Comparison of ENCODE assay signal across 21 mouse cellular contexts in genomic region chr17:47956486-47956885, GRCm38 (mm10).
"Had no signal": no experiment of that assay in that cellular context is flagged by ENCODE, and none has a peak within 500 bp of the region (broad histone marks: within the 10 kb centered on the region; RNA-seq: fewer than 3 reads in every experiment).

No protein-coding gene starts in this region.

- DNase-seq: kidney, adult 8-10 months; kidney, postnatal 10 days; kidney, postnatal 36 days; layer of hippocampus, postnatal 36 days; liver, embryonic 13.5 days; lung, adult 2 months; lung, postnatal 10 days; lung, postnatal 36 days; retina, postnatal 1 day; right cerebral cortex, postnatal 25 days; spleen, adult 18-20 months; thymus, adult 2 months; thymus, postnatal 36 days had no signal

- H3K4me1 ChIP-seq: megakaryocyte, embryonic 14.5 days had no signal

- H3K4me3 ChIP-seq: kidney, embryonic 15.5 days; left cerebral cortex, adult 2 months; liver, embryonic 13.5 days; megakaryocyte, embryonic 14.5 days; midbrain, embryonic 10.5 days; midbrain, embryonic 13.5 days; myocyte; neural tube, embryonic 13.5 days had no signal

- H3K9me3 ChIP-seq: kidney, embryonic 15.5 days; liver, embryonic 13.5 days; megakaryocyte, embryonic 14.5 days; midbrain, embryonic 10.5 days; midbrain, embryonic 13.5 days; neural tube, embryonic 13.5 days had no signal

- H3K9ac ChIP-seq: kidney, embryonic 15.5 days; liver, embryonic 13.5 days; midbrain, embryonic 13.5 days; neural tube, embryonic 13.5 days had no signal

- H3K4me2 ChIP-seq: kidney, embryonic 15.5 days; liver, embryonic 13.5 days; midbrain, embryonic 13.5 days; neural tube, embryonic 13.5 days had no signal

- H3K27ac ChIP-seq: kidney, embryonic 15.5 days; left cerebral cortex, adult 2 months; liver, embryonic 13.5 days; midbrain, embryonic 10.5 days; midbrain, embryonic 13.5 days; neural tube, embryonic 13.5 days had no signal

- ATAC-seq: midbrain, embryonic 13.5 days; midbrain, embryonic 16.5 days had no signal

- H3K36me3 ChIP-seq: kidney, embryonic 15.5 days; liver, embryonic 13.5 days; midbrain, embryonic 10.5 days; midbrain, embryonic 13.5 days; neural tube, embryonic 13.5 days had no signal
